Mouse (Mus musculus): ENCODE measurements around the gene Gm20388. TPM values are rescaled to one million over a fixed set of nuclear protein-coding genes. Genes with fewer than 3 reads are reported as not detected.

Gene Gm20388
- total and polyA plus RNA-seq, 3 experiments, result 0.02 to 0.05 TPM; not detected in 1

GRCm38 (mm10) chr8:123781256-123781655, 3870.6 kb downstream of the Gm20388 start:
- no peaks in the 10 kb centered on the region for H3K36me3 ChIP-seq (replicated peaks)
- DNase-seq (ENCODE audit: low spot score) (no peak), ATAC-seq (ENCODE audit: extremely low read depth, insufficient number of reproducible peaks, low FRiP score, poor library complexity, severe bottlenecking) (no peak)
- no peaks in the 10 kb centered on the region for H3K4me1 ChIP-seq (ENCODE audit: insufficient read depth, low read depth, low read length)
- TF ChIP-seq GATA1 (IDR thresholded peaks at IDR 0.05; ENCODE audit: borderline replicate concordance, low read length) (no peak), GATA2 (IDR thresholded peaks at IDR 0.05; ENCODE audit: borderline replicate concordance, low read depth, low read length) (no peak), CTCF (IDR thresholded peaks at IDR 0.05; ENCODE audit: low read depth, low read length) (no peak), TAL1 (conservative IDR thresholded peaks at IDR 0.05; ENCODE audit: low read depth, low read length) (no peak), POLR2AphosphoS5 (IDR thresholded peaks at IDR 0.05; ENCODE audit: insufficient replicate concordance, low read depth, low read length) (no peak)
- peaks cover 3% of the 10 kb centered on the region; the same call in 1 of the 2 replicates for H3K27me3 ChIP-seq (ENCODE audit: insufficient read depth, low read length)
- no peak overlapping the region for H3K4me3 ChIP-seq (ENCODE audit: low read depth, low read length)
- peaks cover 6% of the 10 kb centered on the region for H3K9me3 ChIP-seq (replicated peaks)

DNA sequence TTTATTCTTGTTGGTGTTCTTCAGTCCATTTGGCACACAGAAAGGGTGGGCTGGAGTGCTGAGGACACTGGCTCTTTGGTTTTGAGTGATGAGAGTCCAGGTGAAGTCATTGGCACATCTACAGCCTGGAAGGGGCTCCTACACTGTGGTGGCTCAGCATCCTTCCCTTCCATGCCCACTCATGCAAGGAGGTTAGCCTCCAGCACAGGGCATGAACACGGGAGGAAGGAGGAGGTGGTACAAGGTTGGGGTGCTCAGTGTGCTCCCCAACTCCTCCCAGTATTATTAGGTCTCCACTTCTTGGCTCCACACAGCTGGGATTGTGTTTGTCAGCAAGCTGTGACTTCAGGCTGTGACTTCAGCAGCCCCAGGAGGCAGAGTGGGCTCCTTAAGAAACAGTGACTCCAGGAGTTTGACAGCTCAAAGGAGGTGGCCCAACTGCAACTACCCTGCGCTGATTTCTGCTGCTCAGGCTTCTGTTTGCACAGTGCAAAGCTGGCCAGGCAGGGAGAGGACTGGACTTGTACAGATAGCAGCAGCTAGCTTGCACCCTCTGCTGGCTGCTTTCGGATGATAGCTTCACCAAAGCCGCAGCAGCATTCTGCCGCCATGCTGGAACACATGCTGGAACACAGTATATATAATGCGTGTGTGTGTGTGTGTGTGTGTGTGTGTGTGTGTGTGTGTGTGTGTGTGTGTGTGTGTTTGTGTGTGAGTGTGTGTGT, 3873.0 kb downstream of the Gm20388 start:
- DNase-seq (ENCODE audit: low spot score), result no peak
- no peak overlapping the region for H3K4me3 ChIP-seq (ENCODE audit: low read depth, low read length)
- peaks cover 7% of the 10 kb centered on the region; the same call in 1 of the 2 replicates for H3K27me3 ChIP-seq (ENCODE audit: insufficient read depth, low read length)
- peaks cover 6% of the 10 kb centered on the region for H3K9me3 ChIP-seq (replicated peaks)
- no peak for ATAC-seq (ENCODE audit: extremely low read depth, insufficient number of reproducible peaks, low FRiP score, poor library complexity, severe bottlenecking)
- TF ChIP-seq POLR2AphosphoS5 (IDR thresholded peaks at IDR 0.05; ENCODE audit: insufficient replicate concordance, low read depth, low read length) (no peak), GATA1 (IDR thresholded peaks at IDR 0.05; ENCODE audit: borderline replicate concordance, low read length) (no peak), GATA2 (IDR thresholded peaks at IDR 0.05; ENCODE audit: borderline replicate concordance, low read depth, low read length) (no peak), CTCF (IDR thresholded peaks at IDR 0.05; ENCODE audit: low read depth, low read length) (no peak), TAL1 (conservative IDR thresholded peaks at IDR 0.05; ENCODE audit: low read depth, low read length) (no peak)
- H3K36me3 ChIP-seq (replicated peaks), result no peaks in the 10 kb centered on the region
- H3K4me1 ChIP-seq (ENCODE audit: insufficient read depth, low read depth, low read length), result no peaks in the 10 kb centered on the region

DNA sequence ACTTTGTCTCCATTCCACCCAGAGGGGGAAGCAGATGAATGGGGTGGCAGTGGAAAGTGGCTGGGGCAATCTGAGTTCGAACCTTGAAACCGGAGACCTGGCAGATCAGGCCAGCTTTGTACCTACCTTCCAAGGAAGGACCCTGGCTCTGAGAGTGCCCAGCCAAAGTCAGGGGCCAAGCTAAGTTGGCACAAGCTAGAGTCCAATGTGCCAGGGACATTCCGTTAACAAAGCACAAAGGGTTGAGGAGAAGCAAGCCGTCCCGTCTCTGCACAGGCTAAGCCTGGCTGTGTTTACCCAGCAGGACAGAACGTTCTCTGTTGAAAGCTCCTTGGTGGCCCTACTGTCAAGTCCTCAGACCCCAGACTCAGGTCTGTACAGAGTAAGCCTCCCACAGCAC, 3875.5 kb downstream of the Gm20388 start:
- peaks cover 4% of the 10 kb centered on the region; the same call in 1 of the 2 replicates for H3K27me3 ChIP-seq (ENCODE audit: insufficient read depth, low read length)
- ATAC-seq (ENCODE audit: extremely low read depth, insufficient number of reproducible peaks, low FRiP score, poor library complexity, severe bottlenecking) (no peak), DNase-seq (ENCODE audit: low spot score) (no peak)
- no peak for TF ChIP-seq GATA1 (IDR thresholded peaks at IDR 0.05; ENCODE audit: borderline replicate concordance, low read length)
- no peak for TF ChIP-seq CTCF (IDR thresholded peaks at IDR 0.05; ENCODE audit: low read depth, low read length)
- no peak for TF ChIP-seq GATA2 (IDR thresholded peaks at IDR 0.05; ENCODE audit: borderline replicate concordance, low read depth, low read length)
- no peak for TF ChIP-seq POLR2AphosphoS5 (IDR thresholded peaks at IDR 0.05; ENCODE audit: insufficient replicate concordance, low read depth, low read length)
- H3K36me3 ChIP-seq (replicated peaks), result no peaks in the 10 kb centered on the region
- H3K4me1 ChIP-seq (ENCODE audit: insufficient read depth, low read depth, low read length), result 0 out of 2 replicates have a peak, but pooled peaks cover 3% of the 10 kb centered on the region
- peaks cover 6% of the 10 kb centered on the region for H3K9me3 ChIP-seq (replicated peaks)
- no peak overlapping the region for H3K4me3 ChIP-seq (ENCODE audit: low read depth, low read length)

DNA sequence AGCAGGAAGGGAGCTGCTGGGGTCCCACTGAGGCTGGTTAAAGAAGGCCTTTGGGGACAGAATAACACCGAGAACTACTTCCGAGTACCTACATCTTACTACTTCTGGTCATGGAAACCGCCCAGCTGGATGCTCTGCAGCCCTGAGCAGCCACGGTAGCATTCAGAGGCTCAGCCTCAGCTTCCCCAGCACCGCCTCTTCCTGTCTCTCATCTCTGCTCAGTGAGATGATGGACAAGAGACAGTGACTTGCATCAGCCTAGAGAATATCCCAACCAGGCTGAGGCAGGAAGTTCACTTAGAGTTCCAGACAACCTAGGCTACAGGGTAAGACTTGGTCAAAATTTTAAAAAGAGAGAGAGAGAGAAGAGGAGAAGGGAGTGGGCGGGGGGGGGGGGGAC, 3876.0 kb downstream of the Gm20388 start:
- no peak for ATAC-seq (ENCODE audit: extremely low read depth, insufficient number of reproducible peaks, low FRiP score, poor library complexity, severe bottlenecking)
- no peaks in the 10 kb centered on the region for H3K36me3 ChIP-seq (replicated peaks)
- H3K9me3 ChIP-seq (replicated peaks), result peaks cover 6% of the 10 kb centered on the region
- 0 out of 2 replicates have a peak, but pooled peaks cover 4% of the 10 kb centered on the region for H3K27me3 ChIP-seq (ENCODE audit: insufficient read depth, low read length)
- H3K4me1 ChIP-seq (ENCODE audit: insufficient read depth, low read depth, low read length), result 0 out of 2 replicates have a peak, but pooled peaks cover 3% of the 10 kb centered on the region
- TF ChIP-seq TAL1 (conservative IDR thresholded peaks at IDR 0.05; ENCODE audit: low read depth, low read length), result no peak
- TF ChIP-seq GATA1 (IDR thresholded peaks at IDR 0.05; ENCODE audit: borderline replicate concordance, low read length), result no peak
- TF ChIP-seq GATA2 (IDR thresholded peaks at IDR 0.05; ENCODE audit: borderline replicate concordance, low read depth, low read length), result no peak
- TF ChIP-seq CTCF (IDR thresholded peaks at IDR 0.05; ENCODE audit: low read depth, low read length), result no peak
- no peak for TF ChIP-seq POLR2AphosphoS5 (IDR thresholded peaks at IDR 0.05; ENCODE audit: insufficient replicate concordance, low read depth, low read length)
- no peak overlapping the region for H3K4me3 ChIP-seq (ENCODE audit: low read depth, low read length)
- no peak for DNase-seq (ENCODE audit: low spot score)

DNA sequence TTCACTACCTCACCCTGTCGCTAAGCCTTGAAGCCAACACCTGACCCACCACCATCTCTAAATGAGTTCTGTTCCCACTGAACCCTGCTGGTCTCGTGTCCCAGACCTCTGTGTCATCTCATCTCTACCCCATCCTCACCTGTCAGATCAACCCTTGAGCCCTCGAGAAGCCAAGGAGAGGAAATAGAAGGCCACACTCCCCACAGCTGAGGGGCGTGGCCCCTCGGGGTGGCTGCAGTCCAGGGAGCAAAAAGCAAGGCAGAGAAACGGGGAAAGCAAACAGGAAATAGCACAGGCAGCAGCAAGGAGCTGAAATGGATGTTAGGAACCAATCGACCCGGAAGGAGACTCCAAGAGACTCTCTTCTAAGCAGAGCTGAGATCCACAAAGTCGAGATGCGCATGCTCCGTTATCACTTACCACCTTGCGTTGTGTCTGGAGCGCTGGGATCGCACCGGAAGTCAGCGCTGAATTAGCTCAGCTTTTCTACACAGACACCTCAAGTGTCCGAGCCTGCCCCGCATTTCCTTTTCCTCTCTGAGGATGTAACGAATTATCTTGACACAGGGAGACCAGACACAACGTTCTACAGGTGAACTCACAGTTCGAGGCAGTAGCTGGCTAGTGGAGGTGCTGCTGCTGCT, 3876.7 kb downstream of the Gm20388 start:
- no peak for ATAC-seq (ENCODE audit: extremely low read depth, insufficient number of reproducible peaks, low FRiP score, poor library complexity, severe bottlenecking)
- H3K9me3 ChIP-seq (replicated peaks), result peaks cover 6% of the 10 kb centered on the region
- 0 out of 2 replicates have a peak, but pooled peaks cover 3% of the 10 kb centered on the region for H3K4me1 ChIP-seq (ENCODE audit: insufficient read depth, low read depth, low read length)
- H3K36me3 ChIP-seq (replicated peaks), result no peaks in the 10 kb centered on the region
- TF ChIP-seq TAL1 (conservative IDR thresholded peaks at IDR 0.05; ENCODE audit: low read depth, low read length) (no peak), POLR2AphosphoS5 (IDR thresholded peaks at IDR 0.05; ENCODE audit: insufficient replicate concordance, low read depth, low read length) (no peak), GATA1 (IDR thresholded peaks at IDR 0.05; ENCODE audit: borderline replicate concordance, low read length) (no peak), GATA2 (IDR thresholded peaks at IDR 0.05; ENCODE audit: borderline replicate concordance, low read depth, low read length) (no peak), CTCF (IDR thresholded peaks at IDR 0.05; ENCODE audit: low read depth, low read length) (no peak)
- no peak for DNase-seq (ENCODE audit: low spot score)
- no peak overlapping the region for H3K4me3 ChIP-seq (ENCODE audit: low read depth, low read length)
- H3K27me3 ChIP-seq (ENCODE audit: insufficient read depth, low read length), result 0 out of 2 replicates have a peak, but pooled peaks cover 4% of the 10 kb centered on the region

All from G1E (cell line).